Mouse (Mus musculus): ENCODE measurements at regions not wholly inside any gene's neighbourhood (a gene's known extent, or its start where the extent isn't known, plus 50 kb on each side); places are given as distances from the start of the nearest gene placed in this dataset.
"Not testable (repeated sequence)": the region's sequence is repeated elsewhere in the genome, so short reads cannot be mapped to it uniquely, and the experiment has no call there.

DNA sequence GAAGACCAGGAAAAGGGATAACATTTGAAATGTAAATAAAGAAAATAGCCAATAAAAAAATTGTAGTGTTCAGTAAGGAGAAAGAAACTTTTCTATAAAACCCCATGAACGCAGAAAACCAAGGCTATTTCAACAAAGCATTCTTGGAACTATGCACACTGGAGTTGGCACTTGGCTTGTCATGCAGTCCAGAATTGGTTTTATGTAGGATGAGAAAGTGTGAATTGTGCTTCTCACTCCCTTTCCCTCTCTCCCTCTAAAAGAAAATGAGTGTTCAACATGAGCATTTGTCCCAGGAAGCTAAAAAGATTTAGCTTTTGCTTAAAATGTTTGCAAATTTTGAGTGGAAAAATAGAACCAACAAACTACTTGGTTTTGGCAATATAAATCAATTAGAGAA lies 841.6 kb upstream of the Adam24 start:
- peak; percentile 40 for DNase-seq

DNA sequence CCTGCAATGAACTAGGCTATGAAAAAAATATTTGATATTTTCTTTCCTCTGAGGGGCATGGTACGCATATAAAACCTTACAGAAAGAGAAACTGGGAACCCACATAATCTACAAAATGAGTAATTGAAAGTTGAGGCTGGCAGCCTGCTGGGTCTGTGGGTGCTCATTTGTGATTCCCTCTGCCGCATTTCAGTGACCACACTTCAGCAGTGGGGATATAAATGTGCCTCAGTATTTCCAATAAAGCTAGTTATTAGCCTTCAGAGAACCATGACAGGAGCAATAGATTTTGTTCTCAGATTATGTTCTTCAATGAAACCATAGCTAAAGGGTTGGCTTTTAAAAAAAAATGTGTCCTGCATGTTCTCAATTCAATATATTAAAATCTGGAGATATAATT lies 828.0 kb upstream of the Adam24 start:
- no peak for DNase-seq

DNA sequence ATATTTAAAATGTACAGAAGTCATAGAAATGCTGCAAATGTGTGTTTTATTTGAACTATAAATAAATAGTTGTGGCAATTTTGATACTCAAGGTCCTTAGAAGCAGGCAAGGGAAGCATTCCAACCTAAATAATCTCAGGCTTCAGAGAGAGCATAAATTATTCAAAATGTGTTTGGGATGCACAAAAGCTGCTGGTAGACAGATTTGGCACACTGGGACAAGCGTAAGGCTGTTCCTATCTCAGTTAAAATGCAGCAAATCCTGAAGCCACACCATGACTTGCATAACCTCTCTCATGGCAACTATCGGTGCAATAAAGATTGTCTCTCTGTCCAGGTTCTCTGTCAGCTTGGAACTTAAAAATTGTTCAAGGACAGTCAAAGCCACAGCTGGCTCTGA lies 812.3 kb upstream of the Adam24 start:
- no peak for DNase-seq

DNA sequence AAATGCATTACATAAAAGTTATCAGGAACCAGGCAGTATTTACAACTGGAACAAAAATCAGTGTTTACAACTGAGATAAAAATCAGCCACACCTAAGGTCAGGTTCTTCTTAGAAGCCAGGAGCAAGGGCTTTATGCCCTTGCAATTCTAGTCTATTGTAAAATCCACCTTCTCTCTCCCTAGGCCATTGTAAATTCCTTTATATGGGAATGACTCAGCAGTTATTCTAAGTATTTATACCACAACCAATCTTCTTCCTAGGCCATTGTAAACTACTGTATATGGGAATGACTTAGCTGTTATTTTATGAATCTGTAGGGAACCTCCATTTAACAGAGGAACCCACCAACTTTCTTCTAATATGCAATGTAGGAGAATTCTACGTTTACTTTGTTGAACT lies 772.6 kb upstream of the Adam24 start:
- no peak for DNase-seq

DNA sequence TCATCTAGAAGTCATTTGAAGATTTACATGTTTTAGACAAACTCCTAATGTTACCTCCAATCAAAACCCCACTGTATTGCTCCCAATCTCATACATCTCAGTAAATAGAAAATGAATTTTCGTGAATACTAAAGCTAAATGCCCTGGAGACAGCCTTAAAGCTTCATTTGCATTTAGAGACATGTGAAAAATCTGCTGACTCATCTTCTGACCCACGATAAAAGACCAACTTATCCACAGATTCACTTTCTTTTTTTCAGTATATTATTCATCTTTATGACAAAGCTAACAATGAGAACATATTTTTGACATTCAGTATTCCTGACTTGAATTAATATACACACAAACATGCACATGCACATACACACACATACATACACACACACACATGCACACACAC lies 762.0 kb upstream of the Adam24 start:
- DNase-seq, result no peak

DNA sequence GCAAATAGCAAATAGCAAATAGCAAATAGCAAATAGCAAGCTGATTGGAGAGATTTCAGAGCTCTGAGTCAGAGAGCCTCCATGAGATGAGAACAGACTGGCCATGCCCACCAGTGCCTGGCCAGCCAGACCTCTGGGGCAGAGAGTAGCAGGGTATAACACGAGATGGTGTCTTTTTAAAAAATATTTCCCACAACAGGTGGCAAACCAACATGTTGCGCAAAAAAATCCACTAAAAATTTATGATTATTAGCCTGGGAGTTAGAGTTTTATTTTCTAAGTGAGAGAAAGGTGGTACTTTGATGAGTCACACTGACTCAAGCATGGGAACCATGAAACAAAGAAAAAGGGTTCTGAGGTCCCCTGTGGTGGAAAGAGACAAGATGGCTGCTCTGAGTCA lies 753.5 kb upstream of the Adam24 start:
- no peak for DNase-seq

DNA sequence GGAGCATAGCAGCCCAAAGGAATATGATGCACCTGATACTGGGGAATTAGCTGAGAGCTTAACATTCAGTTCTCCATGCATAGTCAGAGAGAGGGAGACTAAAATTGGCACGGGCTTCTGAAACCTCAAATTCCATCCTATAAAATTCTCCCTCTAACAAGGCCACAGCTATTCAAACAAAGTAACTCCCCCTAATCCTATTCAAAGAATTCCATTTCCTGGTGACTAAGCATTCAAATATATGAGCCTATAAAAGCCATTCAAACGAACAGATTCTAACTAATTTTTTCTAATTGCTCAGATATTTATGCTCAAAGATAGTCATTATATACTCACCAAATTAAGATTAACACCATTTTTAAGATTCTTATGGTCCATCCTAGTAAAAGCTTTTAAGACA lies 751.1 kb upstream of the Adam24 start:
- DNase-seq, result no peak

DNA sequence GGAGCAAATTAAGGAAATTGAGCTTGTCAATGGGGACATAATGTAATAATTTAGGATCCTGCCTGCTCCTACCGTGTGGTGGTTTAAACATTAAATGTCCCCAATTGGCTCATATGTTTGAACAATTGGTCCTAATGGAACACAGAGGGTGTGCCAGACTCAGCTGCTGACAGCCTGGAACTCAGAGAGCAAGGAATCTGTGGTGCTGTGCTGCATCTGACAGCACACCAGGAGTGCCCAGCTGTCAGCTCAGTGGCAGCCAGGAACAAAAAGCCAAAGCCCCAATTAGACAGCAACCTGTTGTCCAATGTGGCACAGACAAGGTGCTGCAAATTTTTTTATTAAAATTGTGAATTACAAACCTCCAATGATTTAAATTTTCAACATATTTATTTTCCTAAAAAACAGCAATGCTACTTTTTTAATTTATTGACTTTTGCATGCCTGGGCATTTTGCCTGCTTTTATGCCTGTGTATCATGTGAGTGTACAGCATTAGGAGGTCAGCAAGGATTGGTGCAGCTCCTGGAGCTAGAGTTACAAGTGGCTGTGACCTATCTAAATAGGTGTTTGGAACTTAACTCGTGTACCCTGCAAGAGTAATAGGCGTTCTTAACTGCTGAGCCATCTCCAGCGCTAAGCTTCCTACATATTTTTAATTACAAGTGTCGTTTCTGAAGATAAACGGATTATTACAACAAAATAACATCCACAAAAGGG lies 724.5 kb upstream of the Adam24 start:
- DNase-seq, result no peak

DNA sequence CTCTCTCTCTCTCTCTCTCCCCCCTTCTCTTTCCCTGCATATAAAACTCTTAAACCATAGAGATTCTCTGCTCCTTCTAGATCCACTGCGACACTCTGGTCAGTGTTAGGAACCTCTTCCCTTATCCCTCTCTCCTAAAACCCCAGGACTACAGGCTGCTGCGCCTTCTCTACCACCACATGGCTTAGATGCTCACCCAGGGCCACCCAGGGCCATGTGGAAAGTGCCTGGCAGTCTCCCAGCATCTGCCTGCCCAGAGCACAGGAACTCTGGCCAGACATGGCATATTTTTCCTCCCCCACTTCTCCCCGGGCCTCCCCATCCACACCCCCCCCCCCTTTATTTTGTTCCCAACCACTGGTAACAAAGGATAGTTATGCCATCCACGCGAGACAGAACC lies 720.4 kb upstream of the Adam24 start:
- no peak for DNase-seq

DNA sequence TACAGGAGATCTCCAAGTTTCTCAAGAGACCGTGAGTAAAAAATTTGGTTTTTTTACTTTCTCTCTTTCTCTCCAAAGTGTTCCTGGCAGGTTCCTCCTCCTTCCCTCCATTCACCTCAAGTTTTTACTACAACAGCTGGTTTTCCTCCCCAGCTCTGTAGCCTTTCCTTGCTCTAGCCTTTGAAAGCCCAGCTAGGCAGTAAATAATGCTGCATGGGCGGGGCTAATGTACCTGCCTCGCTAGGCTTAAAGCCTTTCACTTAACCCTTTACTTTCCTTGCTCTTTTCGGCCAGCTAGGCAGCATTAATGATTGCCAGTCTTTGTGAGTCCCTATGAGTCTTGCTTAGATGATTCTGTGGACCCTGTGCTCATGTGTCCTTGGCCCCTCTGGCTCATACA lies 720.0 kb upstream of the Adam24 start:
- no peak for DNase-seq

DNA sequence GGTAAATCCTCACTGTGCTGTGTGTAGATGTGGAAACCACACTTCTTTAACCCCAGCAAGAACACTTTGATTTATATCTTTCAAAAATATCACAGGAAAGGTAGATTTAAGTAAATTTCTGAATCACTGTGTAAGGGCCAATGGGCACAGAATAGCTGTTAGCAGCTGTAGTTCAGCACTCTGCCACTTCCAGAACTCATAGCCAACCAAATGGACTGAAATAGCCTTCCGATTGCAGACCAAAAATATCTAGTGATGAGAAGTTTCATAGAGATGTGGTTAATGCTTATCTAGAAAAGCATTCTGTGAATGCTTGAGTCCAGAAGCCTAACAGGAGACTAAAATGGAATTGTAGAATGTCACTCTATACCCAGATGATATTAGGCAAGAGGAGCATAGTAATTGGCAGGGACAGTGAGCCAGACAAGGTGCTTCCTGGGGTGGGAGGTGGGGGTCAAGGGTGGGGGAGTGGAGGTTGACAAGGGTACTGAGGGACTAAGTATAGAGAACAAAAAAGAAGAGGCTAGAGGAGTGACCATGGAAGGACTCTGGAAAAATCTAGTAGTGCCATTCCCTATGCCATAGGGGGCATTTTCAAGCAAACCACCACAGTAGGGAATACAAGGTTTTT lies 669.6 kb upstream of the Adam24 start:
- DNase-seq, result no peak

DNA sequence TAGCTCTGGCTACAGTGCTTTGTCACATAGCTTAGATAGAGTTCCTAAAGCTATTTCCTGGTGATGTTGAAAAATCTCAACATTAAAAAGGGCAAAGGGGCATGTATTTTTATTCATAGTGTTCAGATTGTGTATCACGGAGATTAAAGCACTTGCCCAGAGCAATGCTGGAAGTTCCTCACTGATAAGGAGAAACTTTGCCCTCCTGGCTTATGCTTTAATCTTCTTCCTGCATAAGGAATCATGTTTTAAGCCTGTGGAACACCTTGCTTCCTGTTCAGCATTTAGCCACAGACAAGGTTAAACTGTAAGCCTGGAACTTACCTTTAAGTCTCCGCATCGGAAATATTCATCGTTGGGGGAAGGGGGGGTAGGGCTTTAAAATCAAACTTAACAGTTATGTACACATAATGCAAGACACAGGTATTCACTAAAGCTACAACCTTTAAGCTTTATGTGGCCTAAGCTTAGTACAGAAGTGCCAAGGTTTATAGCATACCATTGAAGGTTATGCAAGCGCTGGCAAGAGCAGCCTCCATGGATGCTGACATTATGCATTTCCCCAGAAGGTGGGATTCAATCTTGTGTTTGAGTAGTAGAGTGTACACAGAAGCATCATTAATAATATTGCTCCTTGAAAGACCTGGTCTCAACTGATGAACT lies 655.5 kb upstream of the Adam24 start:
- DNase-seq, result no peak

DNA sequence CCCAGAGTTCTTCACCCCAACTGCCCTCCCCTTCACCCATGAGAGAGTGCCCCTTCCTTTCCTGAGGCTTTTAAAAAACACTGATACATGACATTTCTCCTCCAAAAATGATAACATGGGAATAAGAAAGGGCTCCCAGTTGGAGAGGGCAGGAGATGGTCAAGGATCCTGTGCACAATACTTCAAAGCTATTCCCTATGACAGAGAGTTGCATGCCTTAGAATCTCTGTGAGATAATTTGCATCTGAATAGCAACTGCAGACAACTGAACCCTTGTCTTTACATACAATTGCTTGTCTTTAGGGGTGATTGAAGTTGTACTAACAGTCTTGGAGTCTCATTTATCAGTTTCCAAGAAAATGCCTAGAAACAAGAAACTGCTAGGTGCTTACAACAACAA lies 610.7 kb upstream of the Adam24 start:
- no peak for DNase-seq

DNA sequence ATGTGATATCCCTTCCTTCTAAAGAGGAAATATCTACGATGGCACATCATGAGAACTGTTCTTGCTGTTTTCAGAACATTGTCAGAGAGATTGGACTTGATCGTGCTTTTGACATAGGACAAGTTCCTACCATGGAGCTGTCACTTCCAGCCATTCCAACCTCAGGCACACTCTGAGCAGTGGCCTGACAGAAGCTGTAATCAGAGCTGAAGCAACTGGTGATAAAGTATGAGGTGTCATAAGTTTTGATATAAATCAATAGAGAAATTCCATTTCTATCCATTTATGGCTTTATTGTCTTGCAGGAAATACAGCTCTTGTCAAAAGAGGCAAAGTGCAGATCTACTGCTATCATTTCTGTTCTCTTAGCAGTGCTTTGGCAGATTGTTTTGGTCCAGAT lies 603.7 kb upstream of the Adam24 start:
- DNase-seq, result no peak

DNA sequence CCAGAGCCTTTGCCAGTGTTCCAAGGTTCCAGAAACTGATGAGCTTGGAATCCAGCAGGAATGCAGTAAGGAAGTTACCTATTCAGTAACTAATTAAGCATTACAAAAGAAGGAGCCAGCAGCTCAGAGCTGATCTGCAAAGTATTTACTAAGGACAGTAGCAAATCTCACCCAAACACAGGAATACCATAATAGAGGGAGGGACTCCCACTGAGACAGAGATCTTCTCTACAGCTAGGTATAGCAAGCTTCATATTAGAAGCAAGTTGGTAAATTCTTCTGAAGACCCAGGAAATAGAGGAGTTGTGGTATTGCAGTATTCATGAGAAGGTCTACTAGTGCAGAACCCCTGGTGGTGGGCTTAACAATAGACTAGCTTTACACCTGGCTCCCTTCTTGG lies 593.9 kb upstream of the Adam24 start:
- not testable (repeated sequence) for DNase-seq

DNA sequence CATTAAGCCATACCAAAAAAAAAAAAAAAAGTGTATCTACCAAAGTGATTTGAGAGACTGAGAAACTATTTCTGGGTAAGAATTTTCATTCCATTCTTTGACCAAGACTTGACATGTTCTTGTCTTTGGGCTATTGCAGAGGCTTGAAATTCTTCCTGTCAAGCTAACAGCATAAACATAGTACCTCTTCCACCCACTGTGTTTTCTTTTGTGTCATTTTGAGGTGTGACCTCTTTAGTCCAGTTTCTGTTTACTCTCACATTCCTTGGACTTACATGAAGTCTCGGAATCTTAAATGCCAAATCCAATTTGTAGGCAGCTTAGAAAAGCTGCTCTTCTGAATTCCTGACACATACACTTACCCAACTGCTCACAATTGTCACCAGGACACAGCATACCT lies 590.7 kb upstream of the Adam24 start:
- DNase-seq, result no peak

DNA sequence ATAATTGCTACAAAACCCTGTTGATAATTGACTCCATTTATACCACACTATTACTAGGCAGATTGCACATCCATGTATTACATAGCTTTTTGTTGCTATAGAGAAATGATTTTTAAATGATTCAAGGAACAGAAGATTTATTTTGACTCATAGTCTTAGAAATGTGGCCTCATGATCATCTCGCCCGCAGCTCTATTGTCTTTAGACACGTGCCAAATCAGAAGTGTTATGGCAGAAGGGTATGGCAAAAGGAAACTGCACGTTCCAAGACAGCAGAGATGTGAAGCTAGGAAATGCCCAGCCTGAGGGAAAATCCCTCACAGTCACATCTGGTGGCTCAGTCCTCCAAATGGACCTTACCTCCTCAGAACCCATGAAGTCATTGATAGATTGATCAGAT lies 585.5 kb upstream of the Adam24 start:
- no peak for DNase-seq

DNA sequence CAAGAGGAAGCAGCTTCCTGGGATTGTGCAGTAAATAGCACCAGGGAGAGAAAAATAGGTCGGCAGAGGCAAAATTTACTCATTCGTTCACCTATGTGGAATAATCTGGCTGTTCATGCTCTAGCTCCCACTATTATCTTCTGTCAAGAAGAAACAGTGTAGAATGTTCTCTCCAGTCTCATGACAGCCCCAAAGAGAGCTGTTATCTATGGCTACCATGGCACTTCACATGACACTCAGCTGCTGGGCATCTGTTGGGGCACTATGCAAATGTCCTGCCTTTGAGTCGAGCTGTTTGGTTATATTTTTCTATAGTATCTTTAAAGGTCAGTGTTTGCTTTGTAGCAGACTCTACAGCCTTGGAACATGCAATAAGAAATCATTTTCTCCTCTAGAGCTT lies 550.5 kb upstream of the Adam24 start:
- no peak for DNase-seq

DNA sequence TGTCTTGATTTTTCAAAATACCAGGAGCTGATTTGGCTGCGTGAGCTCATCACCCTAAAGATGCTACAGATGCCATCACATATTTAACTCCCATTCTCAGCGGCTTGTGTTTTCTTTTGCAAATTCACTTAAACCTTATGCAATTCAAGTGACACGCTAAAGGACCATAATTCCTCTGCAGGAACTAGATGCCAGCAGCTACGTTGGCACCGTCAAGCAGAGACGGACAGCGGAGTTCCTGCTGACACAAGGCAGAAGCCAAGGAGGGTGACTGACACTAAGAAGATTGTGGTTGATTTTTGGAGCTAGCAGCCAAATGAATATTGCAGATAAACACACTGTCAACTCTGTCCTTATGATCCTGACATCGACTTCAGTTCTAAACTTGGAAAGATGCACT lies 547.7 kb upstream of the Adam24 start:
- no peak for DNase-seq

DNA sequence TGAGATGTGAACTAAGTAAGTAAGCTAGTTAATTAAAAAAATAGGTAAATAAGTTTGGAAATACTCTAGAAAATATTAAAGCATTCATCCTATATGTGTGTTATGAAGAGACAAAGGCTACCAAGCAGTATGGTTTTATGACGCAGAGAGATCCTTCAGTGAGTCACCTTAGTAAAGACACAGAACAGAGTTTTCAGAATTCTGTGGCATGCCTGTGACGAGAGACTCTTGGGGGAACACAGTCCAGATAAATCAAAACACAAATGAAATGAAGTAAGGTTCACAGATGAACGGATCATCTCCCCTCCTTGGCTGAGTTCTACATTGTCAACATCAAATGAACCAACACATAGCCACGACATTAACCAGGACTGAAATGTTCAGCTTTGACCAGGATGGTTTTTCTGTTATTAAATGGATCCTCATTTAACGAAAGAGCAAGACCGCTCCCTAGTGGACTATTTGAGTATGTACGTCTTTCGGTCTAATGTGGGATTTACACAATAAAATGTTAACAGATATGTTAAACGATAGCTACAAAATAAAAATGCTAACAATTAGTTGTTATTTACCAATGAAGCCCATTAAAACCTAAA lies 542.1 kb upstream of the Adam24 start:
- peak; percentile 44 for DNase-seq

DNA sequence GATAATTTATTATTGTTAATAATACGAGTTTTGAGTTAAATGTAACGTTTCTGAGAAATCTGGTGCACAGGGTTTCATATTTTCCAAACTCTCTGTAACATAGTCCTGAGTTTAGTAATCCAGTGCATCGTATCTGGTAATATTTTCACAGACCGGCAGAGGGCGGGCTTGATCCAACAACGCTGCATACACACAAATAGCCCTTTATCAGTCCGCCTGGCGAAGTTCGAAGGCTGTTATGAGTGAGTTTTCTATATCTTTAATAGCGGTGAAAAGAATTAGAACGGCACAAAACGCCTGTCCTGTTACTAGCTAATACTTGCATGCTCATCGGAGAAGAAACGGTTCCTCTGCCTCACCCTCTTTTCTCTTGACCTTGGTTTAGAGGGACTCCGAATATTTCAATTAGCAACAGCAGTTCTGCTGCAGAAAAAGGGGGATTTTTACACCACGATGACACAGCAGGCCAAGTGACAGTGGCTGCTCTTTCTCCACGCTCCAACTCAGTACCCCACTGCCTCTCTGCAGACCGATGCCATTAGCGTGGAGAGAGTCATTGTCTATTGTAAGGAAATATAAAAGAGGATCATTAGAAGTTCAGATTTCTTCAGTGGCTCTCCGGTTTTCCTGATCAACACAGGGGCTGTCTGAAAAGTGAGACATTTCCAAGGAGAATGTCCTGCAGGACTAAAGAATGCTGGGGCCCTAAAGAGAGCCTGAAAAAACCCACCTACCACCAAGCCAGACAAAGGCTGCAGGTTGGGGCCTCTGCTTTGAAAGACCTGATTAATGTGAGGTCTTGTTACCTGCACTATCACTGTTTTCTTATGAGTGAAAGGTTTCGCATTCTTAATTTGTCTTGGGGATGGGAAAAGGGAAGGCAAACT lies 523.7 kb upstream of the Adam24 start:
- peak; percentile 64 for DNase-seq

DNA sequence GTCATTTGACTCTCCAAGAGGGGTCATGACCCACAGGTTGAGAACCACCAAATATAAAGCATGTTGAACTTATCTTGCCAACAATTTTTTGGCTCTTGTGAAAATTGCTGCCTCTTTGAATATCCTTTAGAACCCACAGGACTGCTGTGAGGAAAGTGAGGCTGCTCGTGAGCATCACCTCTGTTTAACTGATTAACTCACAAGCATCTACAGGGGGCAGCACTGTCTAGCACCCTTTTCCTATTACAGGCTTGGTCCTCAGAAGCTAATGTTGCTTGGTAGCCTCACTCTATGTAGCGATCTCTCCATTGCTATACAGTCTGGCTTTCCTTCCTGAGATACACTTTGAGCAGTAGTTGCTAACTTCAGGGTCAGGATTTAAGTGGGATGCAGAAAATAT lies 522.4 kb upstream of the Adam24 start:
- no peak for DNase-seq

Data from right cerebral cortex, adult 18-20 months (tissue).